Mouse (Mus musculus) cerebellum, adult 2 months (tissue): ENCODE measurements around the gene Mapk9.

Experiments used
- CTCF ChIP-seq: fragments of 200-500 bp; IDR thresholded peaks from 2 replicates; pipeline ENCODE4 v1.5.1; 2011; ENCODE audit warnings: low read depth, mild to moderate bottlenecking, control low read depth, low read length, moderate library complexity, borderline replicate concordance; ENCODE audit not compliant: insufficient read depth
- POLR2A ChIP-seq: fragments of 200-500 bp; IDR thresholded peaks from 2 replicates; pipeline ENCODE4 v1.6.1; 2011; ENCODE audit warnings: low read length, control low read depth, borderline replicate concordance; ENCODE audit not compliant: insufficient read depth

DNA sequence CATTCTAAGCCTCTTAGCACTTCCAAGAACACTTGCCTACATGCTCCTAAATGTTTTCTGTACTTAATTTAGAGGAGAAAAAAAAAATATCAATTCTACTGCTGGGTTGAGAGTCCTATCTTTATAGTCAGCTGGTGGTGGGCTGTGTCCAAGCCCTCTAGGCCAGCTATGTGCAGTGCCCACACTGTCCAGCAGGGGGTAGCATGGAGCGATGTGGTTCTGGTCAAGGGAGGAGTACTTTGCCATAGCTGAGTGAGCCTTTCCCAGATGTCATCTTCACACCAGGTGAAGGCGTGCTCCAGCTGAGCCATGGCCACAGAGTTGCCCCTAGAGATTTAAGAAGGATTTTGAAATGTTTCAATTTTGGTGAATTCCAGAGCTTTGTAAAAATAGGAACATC is 21.7 kb upstream of the Mapk9 start:
- TF ChIP-seq POLR2A, result no peak
- peak; percentile 80 for TF ChIP-seq CTCF
